Mouse (Mus musculus): ENCODE results near the gene Thsd7a. TPM values are rescaled to one million over a fixed set of nuclear protein-coding genes. Genes with fewer than 3 reads are reported as not detected.

Thsd7a gene
- polyA plus RNA-seq, 1 experiment: 4.9 TPM

DNA sequence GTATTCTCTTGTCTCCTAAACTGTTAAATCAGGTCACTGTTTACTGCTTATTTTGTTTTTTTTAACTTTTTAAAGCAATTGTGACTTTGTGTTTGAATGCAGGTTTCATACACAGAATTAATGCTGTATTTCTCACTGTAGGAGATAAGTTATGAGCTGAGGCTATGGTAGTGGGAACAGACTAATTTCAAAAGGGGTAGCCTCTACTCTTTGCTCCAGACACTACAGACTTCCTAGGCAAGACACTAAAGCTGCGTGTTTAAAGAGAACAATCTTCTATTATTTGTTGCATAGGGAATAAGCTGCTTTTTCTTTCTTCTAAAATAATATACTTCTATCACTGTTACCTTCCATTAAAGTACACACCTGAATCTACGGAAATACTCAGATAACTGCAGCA lies 368.5 kb downstream of the Thsd7a start:
- TF ChIP-seq POLR2A (IDR thresholded peaks at IDR 0.05; ENCODE audit: low read depth, low read length): no peak
- TF ChIP-seq CTCF (IDR thresholded peaks at IDR 0.05; ENCODE audit: borderline replicate concordance, insufficient read depth, low read length): no peak
- Histone ChIP-seq H3K27ac (ENCODE audit: insufficient read depth, low read length) (no peak overlapping the region), H3K4me3 (ENCODE audit: insufficient read depth, low read length) (no peak overlapping the region), H3K4me1 (ENCODE audit: control insufficient read depth, insufficient read depth, low read length) (no peaks in the 10 kb centered on the region; the same call in 1 of the 2 replicates)

DNA sequence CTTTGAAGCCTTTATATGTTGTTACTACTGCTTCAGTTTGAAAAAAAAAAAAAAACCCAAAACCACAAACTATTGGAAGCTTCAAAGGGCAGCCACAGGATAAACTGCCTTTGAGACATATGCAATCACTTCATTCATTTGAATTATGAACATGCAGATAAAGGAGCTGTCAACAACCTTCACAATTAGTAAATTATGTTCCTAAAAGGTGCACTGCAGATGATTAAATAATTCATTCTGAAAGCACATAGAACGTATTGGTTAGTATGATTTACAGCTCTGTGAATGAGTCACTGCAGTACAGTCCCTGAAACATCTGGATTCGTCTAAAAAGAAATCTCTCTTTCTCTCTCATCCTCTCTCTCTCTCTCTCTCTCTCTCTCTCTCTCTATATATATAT lies 390.5 kb downstream of the Thsd7a start:
- no peaks in the 10 kb centered on the region for H3K4me1 ChIP-seq (ENCODE audit: control insufficient read depth, insufficient read depth, low read length)
- no peak overlapping the region for H3K4me3 ChIP-seq (ENCODE audit: insufficient read depth, low read length)
- no peak for TF ChIP-seq CTCF (IDR thresholded peaks at IDR 0.05; ENCODE audit: borderline replicate concordance, insufficient read depth, low read length)
- no peak for TF ChIP-seq POLR2A (IDR thresholded peaks at IDR 0.05; ENCODE audit: low read depth, low read length)
- H3K27ac ChIP-seq (ENCODE audit: insufficient read depth, low read length): no peak overlapping the region

DNA sequence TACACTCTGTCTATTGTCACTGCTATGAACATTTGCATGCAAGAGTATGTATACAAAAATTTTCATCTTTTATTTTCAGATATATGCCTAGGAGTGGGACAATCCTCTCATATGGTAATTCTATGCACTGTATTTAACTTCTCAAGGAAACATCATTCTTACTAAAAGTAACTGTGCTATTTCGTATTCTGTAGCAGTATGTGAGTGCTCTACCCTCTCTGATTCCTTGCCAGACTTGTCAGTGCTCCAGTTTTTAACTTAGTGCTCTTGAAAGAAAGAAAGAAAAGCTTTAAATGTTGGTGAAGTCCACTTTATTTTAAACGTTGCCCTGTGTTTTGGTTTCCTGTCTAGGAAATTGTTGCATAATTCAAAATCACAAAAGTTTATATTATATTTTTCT lies 395.6 kb downstream of the Thsd7a start:
- no peak for TF ChIP-seq CTCF (IDR thresholded peaks at IDR 0.05; ENCODE audit: borderline replicate concordance, insufficient read depth, low read length)
- Histone ChIP-seq H3K4me1 (ENCODE audit: control insufficient read depth, insufficient read depth, low read length) (no peaks in the 10 kb centered on the region), H3K27ac (ENCODE audit: insufficient read depth, low read length) (no peak overlapping the region)

DNA sequence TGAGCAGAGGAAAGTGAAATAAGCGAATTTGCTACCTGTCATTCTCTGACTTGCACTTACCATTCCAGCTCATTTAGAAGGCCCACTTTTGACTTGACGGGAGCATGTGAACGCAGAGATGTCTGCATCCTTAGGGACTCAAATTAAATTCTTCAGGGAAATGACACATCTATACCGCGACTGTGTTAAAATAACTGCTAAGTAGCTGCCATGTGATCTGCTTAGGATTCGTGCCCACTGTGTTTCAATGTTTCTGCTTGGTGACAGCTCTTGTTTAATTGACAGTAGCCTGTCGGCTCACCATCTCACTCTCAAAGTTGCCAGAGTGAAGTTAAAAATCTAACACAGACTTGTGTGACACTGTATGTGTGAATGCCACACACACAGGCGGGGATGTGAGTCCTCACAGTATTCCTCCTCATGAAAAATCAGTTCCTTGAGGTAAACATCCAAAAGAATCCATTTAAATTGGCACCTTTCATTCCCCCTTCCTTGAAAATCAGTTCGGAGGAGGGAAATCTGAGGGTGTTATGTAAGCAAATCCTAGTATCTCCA lies 397.0 kb downstream of the Thsd7a start:
- no peak overlapping the region for H3K27ac ChIP-seq (ENCODE audit: insufficient read depth, low read length)
- H3K4me1 ChIP-seq (ENCODE audit: control insufficient read depth, insufficient read depth, low read length): no peaks in the 10 kb centered on the region
- no peak overlapping the region for H3K4me3 ChIP-seq (ENCODE audit: insufficient read depth, low read length)
- TF ChIP-seq POLR2A (IDR thresholded peaks at IDR 0.05; ENCODE audit: low read depth, low read length): no peak
- TF ChIP-seq CTCF (IDR thresholded peaks at IDR 0.05; ENCODE audit: borderline replicate concordance, insufficient read depth, low read length): no peak

More for the DNA sequence above, 395.6 kb downstream of the Thsd7a start:
- H3K4me3 ChIP-seq (ENCODE audit: insufficient read depth, low read length): no peak overlapping the region

DNA sequence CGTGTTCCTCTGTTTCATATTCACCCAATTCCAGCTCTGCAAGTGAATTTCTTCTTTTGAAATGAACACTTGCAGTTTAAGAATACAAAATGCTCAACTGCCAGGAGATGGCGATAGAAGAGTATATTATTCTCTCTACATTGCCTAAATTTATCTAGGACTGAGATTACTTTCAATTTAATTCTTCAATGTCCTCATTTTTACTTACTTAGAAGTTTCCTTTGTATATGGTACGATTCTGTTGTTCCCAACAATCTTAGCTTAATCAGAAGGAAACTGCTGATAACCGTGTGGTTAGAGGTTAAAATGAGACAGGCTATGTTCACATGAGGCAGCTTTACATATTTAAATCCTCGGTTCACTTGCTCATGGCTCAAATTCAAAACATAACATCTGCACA lies 398.5 kb downstream of the Thsd7a start:
- Histone ChIP-seq H3K4me1 (ENCODE audit: control insufficient read depth, insufficient read depth, low read length) (no peaks in the 10 kb centered on the region), H3K4me3 (ENCODE audit: insufficient read depth, low read length) (no peak overlapping the region), H3K27ac (ENCODE audit: insufficient read depth, low read length) (no peak overlapping the region)
- TF ChIP-seq POLR2A (IDR thresholded peaks at IDR 0.05; ENCODE audit: low read depth, low read length) (no peak), CTCF (IDR thresholded peaks at IDR 0.05; ENCODE audit: borderline replicate concordance, insufficient read depth, low read length) (no peak)

DNA sequence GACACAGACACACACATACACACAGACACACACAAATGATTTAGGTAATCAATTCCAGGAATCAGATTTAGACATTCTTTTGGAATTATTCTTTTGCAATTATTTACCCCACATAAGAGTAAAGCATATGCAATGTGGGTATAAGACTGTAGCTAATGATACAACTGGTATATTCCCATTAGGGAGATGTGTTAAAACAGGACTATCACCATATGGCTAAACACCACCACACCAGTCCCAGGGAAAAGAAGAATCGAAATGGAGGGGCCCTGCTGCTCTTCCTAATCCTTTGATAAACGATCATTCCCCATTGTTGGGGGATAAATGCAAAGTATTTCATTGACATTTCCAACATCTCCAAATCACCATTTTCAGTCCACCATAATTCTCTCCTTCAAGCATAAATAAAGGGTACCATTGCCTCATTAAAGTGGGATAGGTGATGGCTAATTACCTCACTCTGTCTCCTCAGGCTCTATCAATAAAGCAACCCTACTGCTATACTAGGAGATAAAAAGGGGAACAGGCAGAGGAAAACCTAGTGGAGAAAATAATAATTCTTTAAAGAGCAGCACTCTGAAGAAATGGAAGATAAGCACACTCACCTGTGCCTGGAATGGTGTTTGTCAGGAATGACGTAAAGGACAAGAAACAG lies 400.0 kb downstream of the Thsd7a start:
- H3K27ac ChIP-seq (ENCODE audit: insufficient read depth, low read length): no peak overlapping the region
- TF ChIP-seq CTCF (IDR thresholded peaks at IDR 0.05; ENCODE audit: borderline replicate concordance, insufficient read depth, low read length): no peak
- H3K4me3 ChIP-seq (ENCODE audit: insufficient read depth, low read length): no peak overlapping the region
- no peaks in the 10 kb centered on the region for H3K4me1 ChIP-seq (ENCODE audit: control insufficient read depth, insufficient read depth, low read length)

DNA sequence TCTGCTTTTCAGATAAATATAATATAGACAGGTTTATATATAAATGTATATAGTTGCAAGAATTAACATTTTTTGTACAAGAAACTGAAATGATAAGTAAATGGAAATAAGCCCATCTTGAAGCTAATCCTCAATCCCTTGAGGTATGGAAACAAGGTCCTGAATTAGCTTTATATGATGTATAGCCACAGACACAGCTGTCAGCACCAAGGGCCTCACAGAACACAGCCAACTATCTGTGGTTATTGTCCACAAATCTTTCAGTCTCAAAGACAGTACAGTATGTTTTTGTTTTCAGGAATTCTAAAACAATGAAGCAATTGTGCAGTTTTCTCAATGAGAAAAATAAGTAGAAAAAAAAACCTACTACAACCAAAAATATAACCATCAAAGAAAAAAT lies 400.5 kb downstream of the Thsd7a start:
- no peak overlapping the region for H3K27ac ChIP-seq (ENCODE audit: insufficient read depth, low read length)
- no peak overlapping the region for H3K4me3 ChIP-seq (ENCODE audit: insufficient read depth, low read length)
- TF ChIP-seq CTCF (IDR thresholded peaks at IDR 0.05; ENCODE audit: borderline replicate concordance, insufficient read depth, low read length) (no peak), POLR2A (IDR thresholded peaks at IDR 0.05; ENCODE audit: low read depth, low read length) (no peak)
- no peaks in the 10 kb centered on the region for H3K4me1 ChIP-seq (ENCODE audit: control insufficient read depth, insufficient read depth, low read length)

DNA sequence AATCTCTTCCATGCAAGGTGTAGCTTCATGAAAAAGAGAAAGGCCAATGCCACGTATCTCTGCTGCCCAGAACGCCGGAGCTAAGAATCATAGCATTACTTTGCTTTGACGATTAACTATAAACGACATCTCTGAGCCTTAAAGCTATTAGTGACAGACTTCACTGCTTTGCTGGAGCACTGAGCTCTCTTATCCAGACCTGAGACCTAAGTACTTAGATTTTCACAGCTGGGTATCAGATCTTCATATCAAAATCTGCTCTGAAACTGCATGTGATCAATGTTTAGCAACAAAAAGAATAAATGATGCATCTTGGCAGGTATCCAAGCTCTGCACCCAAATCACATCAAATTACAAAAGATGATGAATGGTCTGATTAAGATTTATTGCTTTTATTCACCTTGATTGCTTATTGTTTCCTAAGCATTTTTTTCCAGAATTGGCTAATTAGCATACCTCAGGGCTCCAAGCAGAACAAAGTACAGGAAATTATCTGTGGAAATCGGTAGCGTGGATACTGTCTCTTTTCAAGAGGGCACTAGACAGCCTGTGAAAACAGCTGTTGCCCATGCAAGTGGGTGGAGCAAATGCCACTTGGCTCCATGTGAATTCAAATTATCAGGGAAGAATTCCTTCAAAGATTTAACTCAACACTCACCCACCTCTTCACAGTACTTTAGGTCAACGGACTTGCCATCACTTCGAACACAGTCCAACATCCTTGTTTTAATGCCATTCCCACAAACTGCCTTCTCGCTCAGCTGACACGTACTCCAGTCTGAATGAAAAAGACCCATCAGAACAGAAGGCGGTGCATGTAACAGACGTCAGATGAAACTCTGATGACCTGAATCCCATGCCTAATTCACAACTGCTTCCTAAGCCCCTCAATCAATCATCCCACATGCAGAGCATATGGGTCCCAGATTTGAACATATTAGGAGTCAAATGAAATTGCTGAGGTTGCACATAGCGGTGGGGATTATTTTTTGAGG lies 412.3 kb downstream of the Thsd7a start:
- Histone ChIP-seq H3K27ac (ENCODE audit: insufficient read depth, low read length) (no peak overlapping the region), H3K4me3 (ENCODE audit: insufficient read depth, low read length) (no peak overlapping the region), H3K4me1 (ENCODE audit: control insufficient read depth, insufficient read depth, low read length) (no peaks in the 10 kb centered on the region)
- TF ChIP-seq POLR2A (IDR thresholded peaks at IDR 0.05; ENCODE audit: low read depth, low read length): no peak
- TF ChIP-seq CTCF (IDR thresholded peaks at IDR 0.05; ENCODE audit: borderline replicate concordance, insufficient read depth, low read length): no peak

DNA sequence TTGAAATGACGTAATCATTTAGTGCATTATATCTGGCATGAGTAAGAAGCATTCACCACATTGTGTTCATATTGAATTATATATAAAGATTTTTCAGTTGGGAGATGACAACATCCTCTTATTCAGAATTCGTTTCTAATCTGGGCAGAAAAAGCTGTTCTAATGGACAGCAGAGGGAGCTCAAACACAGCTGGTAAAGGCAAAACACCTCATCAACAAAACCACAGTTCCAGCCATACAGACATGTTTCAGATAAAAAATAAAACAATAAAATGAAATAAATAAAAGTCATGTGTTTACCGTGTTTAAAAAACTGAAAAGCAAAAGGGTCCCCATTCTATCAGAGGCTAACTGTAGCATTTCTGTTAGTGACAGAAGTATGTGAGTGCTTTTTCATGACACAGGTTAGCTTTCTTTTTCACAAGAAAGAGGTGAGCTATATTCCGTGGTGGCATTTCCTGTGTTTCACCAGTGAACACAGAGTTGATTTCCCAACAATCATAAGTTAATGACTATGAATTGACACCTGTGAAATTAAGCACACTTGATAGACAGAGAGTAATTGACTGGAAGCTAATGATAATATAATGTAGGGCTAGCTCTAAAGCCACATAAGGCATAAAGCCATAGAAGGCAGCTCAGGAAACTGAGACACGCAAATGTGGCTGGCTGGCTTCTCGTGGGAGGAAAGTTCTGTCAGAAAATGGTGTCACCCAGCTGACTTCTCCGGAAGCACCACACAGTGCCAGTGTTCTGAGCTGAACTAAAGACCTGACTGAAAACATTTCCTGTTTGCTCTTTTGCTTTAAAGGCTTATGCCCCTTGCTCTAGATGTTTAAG lies 433.9 kb downstream of the Thsd7a start:
- TF ChIP-seq POLR2A (IDR thresholded peaks at IDR 0.05; ENCODE audit: low read depth, low read length): no peak
- TF ChIP-seq CTCF (IDR thresholded peaks at IDR 0.05; ENCODE audit: borderline replicate concordance, insufficient read depth, low read length): no peak
- no peak overlapping the region for H3K4me3 ChIP-seq (ENCODE audit: insufficient read depth, low read length)
- no peak overlapping the region for H3K27ac ChIP-seq (ENCODE audit: insufficient read depth, low read length)
- no peaks in the 10 kb centered on the region for H3K4me1 ChIP-seq (ENCODE audit: control insufficient read depth, insufficient read depth, low read length)
